ENCODE assay signal across 24 mouse cellular contexts in the genomic region with DNA sequence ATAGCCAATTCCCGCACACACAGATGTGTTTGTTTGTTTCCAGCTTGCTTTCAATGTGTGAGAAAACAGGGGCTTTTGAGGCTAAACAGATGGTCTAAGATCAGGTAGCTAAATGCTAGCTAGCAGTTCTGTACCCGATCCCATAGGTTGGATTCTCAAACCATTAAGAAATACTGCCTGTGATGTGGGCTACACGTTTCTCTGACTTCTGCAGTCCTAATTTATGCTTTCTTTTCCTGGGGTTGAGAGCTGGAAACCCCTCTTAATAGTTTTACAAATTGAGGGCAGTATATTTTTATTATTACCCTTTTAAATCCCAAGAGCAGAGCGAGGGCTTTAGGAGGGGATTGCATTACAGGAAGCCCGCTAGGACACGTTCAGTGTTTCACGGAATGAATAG. TPM values are rescaled to one million over a fixed set of nuclear protein-coding genes. Genes with fewer than 3 reads are reported as not detected.
"Had no signal": no experiment of that assay in that cellular context is flagged by ENCODE, and none has a peak within 500 bp of the region (broad histone marks: within the 10 kb centered on the region; RNA-seq: fewer than 3 reads in every experiment).

No protein-coding gene starts in this region.

- H3K36me3 ChIP-seq: midbrain, embryonic 10.5 days; midbrain, embryonic 12.5 days; neural tube, embryonic 13.5 days; neural tube, embryonic 15.5 days had no signal

- H3K4me1 ChIP-seq: midbrain, embryonic 10.5 days; midbrain, embryonic 12.5 days; neural tube, embryonic 13.5 days; neural tube, embryonic 15.5 days had no signal

- H3K9ac ChIP-seq: lung, embryonic 14.5 days; midbrain, embryonic 12.5 days; neural tube, embryonic 13.5 days; neural tube, embryonic 15.5 days had no signal

- H3K4me3 ChIP-seq: midbrain, embryonic 10.5 days; midbrain, embryonic 12.5 days; myocyte; neural tube, embryonic 13.5 days; neural tube, embryonic 15.5 days had no signal

- H3K9me3 ChIP-seq: midbrain, embryonic 10.5 days; midbrain, embryonic 12.5 days; neural tube, embryonic 13.5 days; neural tube, embryonic 15.5 days had no signal

- DNase-seq: lung, adult 18-20 months; lung, embryonic 14.5 days; lung, postnatal 10 days; lung, postnatal 4 days; midbrain, embryonic 14.5 days; retina, postnatal 1 day; right cerebral cortex, adult 18-20 months; right cerebral cortex, postnatal 25 days; thymus, adult 18-20 months; thymus, postnatal 14 days; thymus, postnatal 36 days had no signal

- H3K4me2 ChIP-seq: lung, embryonic 14.5 days; midbrain, embryonic 12.5 days; neural tube, embryonic 13.5 days; neural tube, embryonic 15.5 days had no signal

- H3K27me3 ChIP-seq: midbrain, embryonic 12.5 days; neural tube, embryonic 13.5 days; neural tube, embryonic 15.5 days had no signal

- ATAC-seq: midbrain, embryonic 16.5 days had no signal

- H3K27ac ChIP-seq: midbrain, embryonic 10.5 days; midbrain, embryonic 12.5 days; neural tube, embryonic 13.5 days; neural tube, embryonic 15.5 days had no signal

RNA-seq across cellular contexts. Expression of a gene that starts 4.8 kb away (rescaled TPM):
- total RNA-seq: megakaryocyte, adult 5-6 weeks; megakaryocyte-erythroid progenitor cell, adult 5-6 weeks had no signal
- polyA plus RNA-seq: lung, embryonic 14.5 days; lung, embryonic 16.5 days; midbrain, embryonic 12.5 days; midbrain, embryonic 14.5 days; neural tube, embryonic 11.5 days; spleen, adult 2 months; stomach, embryonic 14.5 days; stomach, embryonic 16.5 days had no signal

RNA-seq across cellular contexts. Expression of a gene that starts 16.5 kb away (rescaled TPM):
- total RNA-seq: megakaryocyte, adult 5-6 weeks; megakaryocyte-erythroid progenitor cell, adult 5-6 weeks had no signal
